Mouse (Mus musculus): ENCODE measurements at regions not wholly inside any gene's neighbourhood (a gene's known extent, or its start where the extent isn't known, plus 50 kb on each side); places are given as distances from the start of the nearest gene placed in this dataset.

DNA sequence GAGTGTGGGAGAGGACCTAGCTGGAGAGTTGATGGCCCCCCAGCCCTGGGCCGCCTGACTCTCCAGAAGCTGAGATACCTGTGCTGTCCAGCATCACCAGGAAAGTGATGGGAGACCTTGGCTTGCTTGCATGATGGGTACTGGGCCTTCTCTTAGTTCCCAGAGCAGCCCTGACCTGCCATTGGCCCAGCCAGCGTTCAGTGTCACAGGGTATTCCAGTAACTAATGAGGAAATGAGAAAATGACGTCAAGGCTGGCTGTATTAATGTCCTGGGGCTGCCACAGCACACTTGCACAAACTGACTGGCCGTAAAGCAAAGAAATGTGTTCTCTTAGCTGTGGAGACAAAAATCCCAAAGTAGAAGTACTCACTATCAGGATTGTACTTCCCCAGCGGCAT lies 307.5 kb downstream of the Tbc1d1 start:
- Histone ChIP-seq H3K9ac (no peak overlapping the region), H3K27ac (no peak overlapping the region), H3K9me3 (replicated peaks) (no peaks in the 10 kb centered on the region), H3K36me3 (no peaks in the 10 kb centered on the region), H3K4me1 (replicated peaks) (no peaks in the 10 kb centered on the region), H3K4me3 (no peak overlapping the region), H3K4me2 (no peak overlapping the region), H3K27me3 (no peaks in the 10 kb centered on the region)
- ATAC-seq (replicated peaks; ENCODE audit: insufficient number of reproducible peaks, insufficient read depth, low FRiP score, low read depth), result no peak
- WGBS, result 75% methylated on average over 5 of the region's 5 CpGs

DNA sequence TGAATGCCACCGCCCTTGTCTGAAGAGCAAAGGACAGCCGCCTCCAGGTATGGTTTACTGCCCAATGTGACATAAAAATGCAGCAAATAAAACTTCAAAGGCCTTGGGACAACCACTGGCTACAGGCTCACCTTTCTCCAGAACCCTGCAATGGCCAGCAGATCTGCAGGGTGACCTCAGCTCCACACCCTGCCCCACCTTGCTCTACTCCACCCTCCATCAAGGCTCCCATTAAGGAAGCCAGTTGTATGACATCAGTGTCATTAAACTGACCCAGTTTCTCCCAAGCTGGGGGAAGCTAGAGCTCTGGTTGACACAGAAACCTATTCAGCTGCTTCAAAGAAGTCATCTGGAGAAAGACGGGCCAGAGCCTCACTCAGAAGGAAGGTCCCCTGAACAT lies 310.2 kb downstream of the Tbc1d1 start:
- Histone ChIP-seq H3K4me2 (no peak overlapping the region), H3K4me3 (no peak overlapping the region), H3K27ac (no peak overlapping the region), H3K9ac (no peak overlapping the region), H3K27me3 (no peaks in the 10 kb centered on the region), H3K36me3 (no peaks in the 10 kb centered on the region), H3K9me3 (replicated peaks) (no peaks in the 10 kb centered on the region), H3K4me1 (replicated peaks) (no peaks in the 10 kb centered on the region)
- WGBS, result 76% methylated on average over 3 of the region's 3 CpGs
- ATAC-seq (replicated peaks; ENCODE audit: insufficient number of reproducible peaks, insufficient read depth, low FRiP score, low read depth), result no peak

DNA sequence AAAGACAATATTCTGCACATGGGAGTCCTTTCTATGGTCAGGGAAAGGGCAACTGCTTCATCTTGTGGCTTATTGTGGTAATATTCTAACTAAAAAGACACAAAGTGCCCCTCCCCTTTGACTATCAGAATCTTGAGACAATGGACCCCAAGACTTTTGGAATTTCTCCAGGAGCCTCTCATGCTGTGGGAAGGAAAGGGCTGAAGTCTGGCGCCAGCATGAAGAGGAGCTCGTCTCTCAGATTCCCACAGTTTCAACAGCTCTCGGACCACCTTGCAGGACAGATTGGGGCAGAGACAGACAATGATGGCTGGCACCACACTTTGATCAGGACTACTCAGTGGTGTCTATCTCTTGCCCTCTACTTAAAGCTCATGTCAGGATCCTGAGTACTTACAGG lies 311.8 kb downstream of the Tbc1d1 start:
- WGBS, result 71% methylated on average over 3 of the region's 3 CpGs
- Histone ChIP-seq H3K4me2 (no peak overlapping the region), H3K4me1 (replicated peaks) (no peaks in the 10 kb centered on the region), H3K36me3 (no peaks in the 10 kb centered on the region), H3K9ac (no peak overlapping the region), H3K9me3 (replicated peaks) (no peaks in the 10 kb centered on the region), H3K4me3 (no peak overlapping the region), H3K27ac (no peak overlapping the region), H3K27me3 (no peaks in the 10 kb centered on the region)
- no peak for ATAC-seq (replicated peaks; ENCODE audit: insufficient number of reproducible peaks, insufficient read depth, low FRiP score, low read depth)

DNA sequence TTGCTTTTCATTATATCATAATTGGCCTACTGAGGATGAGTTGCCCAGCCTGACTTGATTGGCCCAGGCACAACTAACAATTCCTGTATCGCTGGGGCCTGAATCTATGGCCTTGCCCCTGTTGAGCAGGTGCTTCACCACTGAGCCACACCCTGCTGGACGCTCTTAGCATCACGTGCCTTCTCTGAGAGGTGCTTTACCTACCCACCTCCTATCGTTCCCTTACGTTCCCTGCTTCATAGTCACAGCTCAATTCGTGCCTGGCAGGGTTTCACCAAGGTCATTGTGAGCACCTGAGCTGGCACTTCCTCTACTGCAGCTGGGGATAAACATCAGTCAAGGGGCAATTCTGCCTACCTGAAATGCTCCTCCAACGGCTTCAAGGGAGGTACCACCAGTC lies 312.2 kb downstream of the Tbc1d1 start:
- no peaks in the 10 kb centered on the region for H3K27me3 ChIP-seq
- H3K4me1 ChIP-seq (replicated peaks), result no peaks in the 10 kb centered on the region
- no peak overlapping the region for H3K9ac ChIP-seq
- H3K4me3 ChIP-seq, result no peak overlapping the region
- H3K27ac ChIP-seq, result no peak overlapping the region
- no peak for ATAC-seq (replicated peaks; ENCODE audit: insufficient number of reproducible peaks, insufficient read depth, low FRiP score, low read depth)
- WGBS, result 82% methylated on average over 7 of the region's 7 CpGs
- H3K9me3 ChIP-seq (replicated peaks), result no peaks in the 10 kb centered on the region
- no peaks in the 10 kb centered on the region for H3K36me3 ChIP-seq
- H3K4me2 ChIP-seq, result no peak overlapping the region

DNA sequence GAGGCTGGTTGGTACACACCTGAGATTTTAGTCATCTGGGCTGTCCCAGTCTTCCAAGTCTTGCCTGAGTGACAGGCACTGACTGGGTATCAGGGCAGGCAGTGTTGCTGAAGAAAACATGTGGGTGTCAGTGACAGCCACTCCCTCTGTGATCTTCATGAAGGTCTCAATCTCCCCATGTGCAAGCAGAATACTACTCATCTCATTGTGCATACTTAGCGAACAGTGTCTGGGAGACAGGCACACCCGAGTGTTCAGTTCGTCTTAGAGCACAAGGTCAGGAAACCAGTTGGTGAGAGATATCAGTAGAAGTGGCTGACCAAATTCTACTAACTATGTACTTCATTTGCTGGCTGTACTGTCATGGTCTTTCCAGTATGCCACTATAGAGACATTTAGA lies 315.9 kb downstream of the Tbc1d1 start:
- no peak overlapping the region for H3K9ac ChIP-seq
- no peaks in the 10 kb centered on the region for H3K4me1 ChIP-seq (replicated peaks)
- WGBS, result 62% methylated on average over 3 of the region's 3 CpGs

DNA sequence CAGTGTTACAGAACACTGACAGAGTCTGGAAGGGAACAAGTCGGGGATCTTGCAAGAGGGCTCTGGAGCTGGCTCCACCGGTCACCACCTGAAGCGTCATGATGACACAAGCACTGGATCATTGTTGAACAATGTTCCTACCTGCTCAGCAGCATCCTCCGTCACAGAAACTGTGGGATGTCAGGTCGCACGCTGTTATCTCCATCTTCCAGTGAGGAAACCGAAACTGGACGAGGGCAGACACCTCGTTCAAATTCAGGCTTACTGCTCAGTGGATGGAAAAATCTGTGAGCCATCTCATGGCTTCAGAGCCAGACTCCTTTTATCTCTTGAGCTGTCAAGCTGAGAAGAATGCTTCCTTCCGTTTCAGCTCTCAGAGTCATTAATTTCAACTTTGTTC lies 316.3 kb downstream of the Tbc1d1 start:
- Histone ChIP-seq H3K36me3 (no peaks in the 10 kb centered on the region), H3K9ac (no peak overlapping the region), H3K27me3 (no peaks in the 10 kb centered on the region), H3K4me2 (no peak overlapping the region), H3K27ac (no peak overlapping the region), H3K4me3 (no peak overlapping the region), H3K9me3 (replicated peaks) (no peaks in the 10 kb centered on the region), H3K4me1 (replicated peaks) (no peaks in the 10 kb centered on the region)
- WGBS, result 47% methylated on average over 10 of the region's 10 CpGs
- no peak for ATAC-seq (replicated peaks; ENCODE audit: insufficient number of reproducible peaks, insufficient read depth, low FRiP score, low read depth)

More for the DNA sequence above, 315.9 kb downstream of the Tbc1d1 start:
- no peak overlapping the region for H3K4me2 ChIP-seq
- no peaks in the 10 kb centered on the region for H3K36me3 ChIP-seq
- H3K4me3 ChIP-seq, result no peak overlapping the region
- ATAC-seq (replicated peaks; ENCODE audit: insufficient number of reproducible peaks, insufficient read depth, low FRiP score, low read depth), result no peak
- H3K27ac ChIP-seq, result no peak overlapping the region
- H3K9me3 ChIP-seq (replicated peaks), result no peaks in the 10 kb centered on the region
- no peaks in the 10 kb centered on the region for H3K27me3 ChIP-seq

DNA sequence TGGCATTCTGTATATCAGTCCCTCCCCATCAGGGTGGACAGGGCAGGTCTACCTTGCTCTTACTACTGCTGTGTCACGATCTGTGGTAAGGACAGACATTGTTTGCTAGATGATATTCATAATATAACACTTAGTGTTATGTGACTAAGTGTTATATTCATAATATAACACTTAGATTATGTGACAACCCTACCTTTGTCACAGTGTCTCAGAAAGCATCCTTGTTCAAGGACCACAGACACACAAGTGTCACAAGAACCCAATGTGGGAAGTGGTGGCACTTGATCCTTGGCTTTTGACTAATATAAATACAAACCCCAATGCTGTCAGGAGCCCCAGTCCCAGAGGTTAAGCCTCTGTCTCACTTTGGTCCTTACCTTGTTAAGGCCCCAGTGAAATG lies 318.8 kb downstream of the Tbc1d1 start:
- Histone ChIP-seq H3K36me3 (no peaks in the 10 kb centered on the region), H3K9me3 (replicated peaks) (no peaks in the 10 kb centered on the region), H3K9ac (no peak overlapping the region), H3K27ac (no peak overlapping the region), H3K27me3 (no peaks in the 10 kb centered on the region), H3K4me3 (no peak overlapping the region), H3K4me1 (replicated peaks) (no peaks in the 10 kb centered on the region), H3K4me2 (no peak overlapping the region)
- WGBS, result 88% methylated on average over 1 of the region's 1 CpGs
- ATAC-seq (replicated peaks; ENCODE audit: insufficient number of reproducible peaks, insufficient read depth, low FRiP score, low read depth), result no peak

DNA sequence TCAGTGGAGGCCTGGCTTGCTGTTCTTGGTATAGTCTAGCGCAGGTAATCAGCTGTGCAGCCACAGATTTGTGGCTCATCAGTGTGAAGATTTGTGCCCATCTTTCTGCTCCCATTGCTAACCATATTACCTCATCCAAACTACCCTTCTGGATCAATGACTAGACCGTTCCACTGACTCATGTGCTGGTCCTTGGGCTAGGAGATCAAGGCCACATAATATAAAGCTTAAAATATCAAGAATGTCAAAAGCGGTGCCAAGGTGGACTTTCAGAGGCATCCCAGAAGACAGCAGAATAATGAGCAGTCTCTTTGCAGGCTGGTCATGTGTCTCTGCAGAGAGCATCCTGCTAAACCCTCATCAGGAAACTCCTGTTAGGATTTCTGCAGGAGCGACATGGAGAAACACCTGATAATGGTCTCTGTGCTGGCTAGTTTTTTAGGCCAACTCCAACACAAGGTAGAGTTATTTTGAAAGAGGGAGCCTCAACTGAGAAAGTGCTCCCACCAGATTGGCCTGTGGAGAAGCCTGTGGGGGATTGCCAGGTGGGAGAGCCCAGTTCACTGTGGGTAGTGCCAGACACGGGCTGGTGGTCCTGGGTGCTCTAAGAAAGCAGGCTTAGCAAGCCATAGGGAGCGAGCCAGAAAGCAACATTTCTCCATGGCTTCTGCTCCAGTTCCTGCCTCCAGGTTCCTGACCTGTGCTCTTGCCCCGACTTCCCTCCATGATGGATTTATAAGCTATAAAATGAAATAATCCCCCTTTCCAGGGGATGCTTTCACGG lies 319.8 kb downstream of the Tbc1d1 start:
- no peaks in the 10 kb centered on the region for H3K9me3 ChIP-seq (replicated peaks)
- no peak overlapping the region for H3K4me3 ChIP-seq
- no peaks in the 10 kb centered on the region for H3K36me3 ChIP-seq
- no peak overlapping the region for H3K9ac ChIP-seq
- H3K4me2 ChIP-seq, result no peak overlapping the region
- no peak overlapping the region for H3K27ac ChIP-seq
- no peaks in the 10 kb centered on the region for H3K27me3 ChIP-seq
- no peak for ATAC-seq (replicated peaks; ENCODE audit: insufficient number of reproducible peaks, insufficient read depth, low FRiP score, low read depth)
- WGBS, result 76% methylated on average over 8 of the region's 8 CpGs
- no peaks in the 10 kb centered on the region for H3K4me1 ChIP-seq (replicated peaks)

DNA sequence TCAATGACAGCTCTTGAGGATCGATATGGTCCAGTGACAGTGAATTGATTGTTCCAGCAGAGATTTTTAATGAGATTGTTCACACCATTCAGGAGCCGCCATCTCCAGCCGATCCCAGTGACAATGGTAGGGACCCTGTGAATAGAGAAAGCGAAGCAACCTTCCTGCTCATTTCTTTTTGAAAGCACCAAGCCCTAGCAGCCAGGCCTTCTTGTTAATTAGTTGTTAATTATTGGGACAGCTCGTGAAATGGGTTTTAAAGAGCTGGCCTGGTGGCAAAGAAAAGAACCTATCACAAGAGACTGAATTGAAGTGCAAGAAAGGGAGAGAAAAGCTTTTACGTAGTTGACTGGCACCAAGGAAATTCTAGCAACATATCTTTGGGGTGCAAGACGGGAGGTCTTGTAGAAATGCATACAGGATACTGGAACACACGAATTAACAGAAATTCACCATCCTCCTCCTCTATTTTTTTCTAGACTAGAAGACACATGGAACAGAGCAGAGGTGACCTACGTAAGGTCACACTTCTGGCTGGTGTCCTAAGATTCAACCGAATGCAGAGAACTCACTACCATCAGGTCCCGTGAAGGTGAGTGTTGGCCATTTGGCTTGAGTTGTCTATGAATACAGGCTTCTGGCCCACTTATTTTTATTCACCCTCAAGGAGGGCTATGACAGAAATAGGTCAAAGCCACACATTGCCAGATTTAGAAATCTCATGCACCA lies 320.7 kb downstream of the Tbc1d1 start:
- no peaks in the 10 kb centered on the region for H3K4me1 ChIP-seq (replicated peaks)
- H3K4me3 ChIP-seq, result no peak overlapping the region
- no peak overlapping the region for H3K4me2 ChIP-seq
- no peaks in the 10 kb centered on the region for H3K9me3 ChIP-seq (replicated peaks)
- H3K27me3 ChIP-seq, result no peaks in the 10 kb centered on the region
- no peak for ATAC-seq (replicated peaks; ENCODE audit: insufficient number of reproducible peaks, insufficient read depth, low FRiP score, low read depth)
- H3K36me3 ChIP-seq, result no peaks in the 10 kb centered on the region
- H3K27ac ChIP-seq, result no peak overlapping the region
- no peak overlapping the region for H3K9ac ChIP-seq
- WGBS, result 76% methylated on average over 11 of the region's 11 CpGs

DNA sequence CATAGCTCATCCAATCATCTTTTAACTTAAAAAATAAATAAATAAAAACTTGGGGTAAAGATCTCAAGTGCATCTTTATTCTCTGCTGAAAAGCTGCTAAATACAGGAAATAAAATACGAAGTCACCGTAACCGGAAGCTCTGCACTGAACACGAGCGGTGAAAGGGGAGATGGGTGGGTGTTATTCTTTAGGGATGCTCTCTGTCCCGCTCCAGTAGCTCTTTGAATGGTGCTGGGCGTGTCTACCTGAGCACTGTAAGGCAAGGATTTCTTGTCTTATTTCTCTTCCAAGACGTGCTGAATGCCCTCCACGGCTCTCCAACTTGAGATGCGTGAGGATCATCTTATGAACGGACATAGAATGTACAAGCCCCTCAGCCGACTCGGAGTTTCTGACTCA lies 322.0 kb downstream of the Tbc1d1 start:
- ATAC-seq (replicated peaks; ENCODE audit: insufficient number of reproducible peaks, insufficient read depth, low FRiP score, low read depth), result no peak
- Histone ChIP-seq H3K27me3 (no peaks in the 10 kb centered on the region), H3K9me3 (replicated peaks) (no peaks in the 10 kb centered on the region), H3K4me2 (no peak overlapping the region), H3K4me1 (replicated peaks) (no peaks in the 10 kb centered on the region), H3K27ac (no peak overlapping the region), H3K36me3 (no peaks in the 10 kb centered on the region), H3K9ac (no peak overlapping the region), H3K4me3 (no peak overlapping the region)
- 82% methylated on average over 13 of the region's 13 CpGs for WGBS

DNA sequence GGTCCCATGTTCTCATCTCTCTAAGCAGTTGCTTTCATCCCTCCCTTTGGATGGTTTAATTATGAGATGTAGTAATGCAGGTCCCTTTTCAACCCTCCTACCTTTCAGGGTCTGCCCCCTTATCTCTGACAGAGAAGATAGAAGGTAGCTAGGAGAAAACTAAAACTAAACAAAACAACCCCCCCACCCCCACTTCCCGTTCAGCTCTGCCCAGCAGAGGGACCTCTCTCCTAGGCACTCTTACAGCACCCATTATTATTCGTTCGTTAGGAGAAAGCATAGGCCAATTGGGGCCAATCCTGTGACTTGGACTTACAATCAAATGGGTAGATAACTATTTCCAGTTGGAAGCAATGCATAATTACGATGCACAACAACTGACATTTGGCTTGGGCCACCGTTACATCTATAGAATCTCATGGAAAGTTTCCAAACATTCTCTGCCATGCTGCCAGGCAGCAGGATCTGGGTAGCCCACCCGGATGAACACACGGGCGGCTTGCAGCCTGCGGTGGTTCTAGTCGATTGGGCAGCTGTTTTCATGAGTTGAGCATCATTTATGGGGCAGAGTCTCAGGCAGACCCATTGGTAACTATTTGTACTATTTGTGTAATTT lies 322.6 kb downstream of the Tbc1d1 start:
- Histone ChIP-seq H3K4me3 (no peak overlapping the region), H3K4me1 (replicated peaks) (no peaks in the 10 kb centered on the region), H3K9ac (no peak overlapping the region), H3K27me3 (no peaks in the 10 kb centered on the region), H3K36me3 (no peaks in the 10 kb centered on the region), H3K9me3 (replicated peaks) (no peaks in the 10 kb centered on the region), H3K4me2 (no peak overlapping the region), H3K27ac (no peak overlapping the region)
- no peak for ATAC-seq (replicated peaks; ENCODE audit: insufficient number of reproducible peaks, insufficient read depth, low FRiP score, low read depth)
- 74% methylated on average over 10 of the region's 10 CpGs for WGBS
